Comparison of ENCODE assay signal across 9 mouse cellular contexts in genomic region chr5:137046324-137046718, GRCm38 (mm10). TPM values are rescaled to one million over a fixed set of nuclear protein-coding genes. Genes with fewer than 3 reads are reported as not detected.
DNase-seq lines count a peak whose midpoint lies in the region; ATAC-seq and TF ChIP-seq lines count a peak whose summit lies in the region.
"Had no signal": no experiment of that assay in that cellular context is flagged by ENCODE, and none has a peak within 500 bp of the region (broad histone marks: within the 10 kb centered on the region; RNA-seq: fewer than 3 reads in every experiment).

No protein-coding gene starts in this region.

- WGBS in embryonic facial prominence, embryonic 15.5 days = 26% methylated on average over 5 of the region's 5 CpGs
- WGBS in intestine, postnatal 0 days = 18% methylated on average over 5 of the region's 5 CpGs
- WGBS in neural tube, embryonic 15.5 days = 22% methylated on average over 5 of the region's 5 CpGs

- H3K27ac ChIP-seq in left cerebral cortex, adult 2 months = peak overlapping the region; percentile 81
- no peak overlapping the region for H3K27ac ChIP-seq in embryonic facial prominence, embryonic 15.5 days (replicated peaks)
- H3K27ac ChIP-seq in intestine, postnatal 0 days (ENCODE audit: low read depth, low read length) = no peak overlapping the region
- H3K27ac ChIP-seq in neural tube, embryonic 15.5 days (replicated peaks) = peak overlapping the region; percentile 76

- no peak for DNase-seq in left cerebral cortex, adult 2 months (ENCODE audit: extremely low spot score in 1 of 2, low spot score in 2 of 2)
- DNase-seq in left cerebral cortex, postnatal 14 days (ENCODE audit: low spot score in 2 of 2) = no peak
- DNase-seq in thymus, postnatal 36 days = no peak
- no peak for DNase-seq in gastrocnemius, postnatal 4 days (ENCODE audit: low spot score in 2 of 2)
- DNase-seq in layer of hippocampus, adult 9-11 months = no peak

- intact Hi-C loops in left cerebral cortex, adult 2 months (cut with DNase I) = no loop called here
- intact Hi-C loops in left cerebral cortex, postnatal 14 days (cut with DNase I) = no loop called here

- peaks cover 15% of the 10 kb centered on the region for H3K4me1 ChIP-seq in embryonic facial prominence, embryonic 15.5 days
- H3K4me1 ChIP-seq in intestine, postnatal 0 days (replicated peaks; ENCODE audit: control insufficient read depth, insufficient read depth, low read length) = 0 out of 2 replicates have a peak, but pooled peaks cover 5% of the 10 kb centered on the region
- peaks cover 23% of the 10 kb centered on the region for H3K4me1 ChIP-seq in neural tube, embryonic 15.5 days

- no peak for TF ChIP-seq CTCF in left cerebral cortex, adult 2 months (IDR thresholded peaks at IDR 0.05)
- TF ChIP-seq CTCF in intestine, postnatal 0 days (IDR thresholded peaks at IDR 0.05; ENCODE audit: low read depth) = no peak

- H3K27me3 ChIP-seq in embryonic facial prominence, embryonic 15.5 days = no peaks in the 10 kb centered on the region
- no peaks in the 10 kb centered on the region for H3K27me3 ChIP-seq in intestine, postnatal 0 days (replicated peaks; ENCODE audit: control insufficient read depth, insufficient read depth, low read length)
- no peaks in the 10 kb centered on the region for H3K27me3 ChIP-seq in neural tube, embryonic 15.5 days (replicated peaks)

- peak overlapping the region; percentile 73 for H3K4me2 ChIP-seq in embryonic facial prominence, embryonic 15.5 days (replicated peaks)
- peak overlapping the region; percentile 90 for H3K4me2 ChIP-seq in intestine, postnatal 0 days (replicated peaks; ENCODE audit: low read depth)
- peak overlapping the region; percentile 93 for H3K4me2 ChIP-seq in neural tube, embryonic 15.5 days

- peaks cover 14% of the 10 kb centered on the region for H3K36me3 ChIP-seq in embryonic facial prominence, embryonic 15.5 days
- H3K36me3 ChIP-seq in intestine, postnatal 0 days (ENCODE audit: control insufficient read depth, insufficient read depth) = peaks cover 13% of the 10 kb centered on the region
- H3K36me3 ChIP-seq in neural tube, embryonic 15.5 days = peaks cover 14% of the 10 kb centered on the region

- H3K9me3 ChIP-seq in embryonic facial prominence, embryonic 15.5 days (replicated peaks) = no peaks in the 10 kb centered on the region
- H3K9me3 ChIP-seq in intestine, postnatal 0 days (ENCODE audit: control insufficient read depth) = no peaks in the 10 kb centered on the region
- H3K9me3 ChIP-seq in neural tube, embryonic 15.5 days (replicated peaks) = no peaks in the 10 kb centered on the region

- H3K4me3 ChIP-seq in left cerebral cortex, adult 2 months = peak overlapping the region; percentile 69
- peak overlapping the region; percentile 72 for H3K4me3 ChIP-seq in embryonic facial prominence, embryonic 15.5 days (replicated peaks)
- H3K4me3 ChIP-seq in intestine, postnatal 0 days (ENCODE audit: low read depth, low read length) = peak overlapping the region; percentile 85
- peak overlapping the region; percentile 67 for H3K4me3 ChIP-seq in neural tube, embryonic 15.5 days (replicated peaks)

- ATAC-seq in embryonic facial prominence, embryonic 15.5 days (ENCODE audit: insufficient number of reproducible peaks, low FRiP score, low TSS enrichment, low read depth) = peak; percentile 1; the same call in 1 of the 2 replicates
- ATAC-seq in intestine, postnatal 0 days = no peak; the same call in 1 of the 2 replicates
- no peak; the same call in 1 of the 2 replicates for ATAC-seq in neural tube, embryonic 15.5 days (ENCODE audit: low FRiP score)

- no peak overlapping the region for H3K9ac ChIP-seq in embryonic facial prominence, embryonic 15.5 days
- no peak overlapping the region for H3K9ac ChIP-seq in intestine, postnatal 0 days (ENCODE audit: low read depth, low read length)
- H3K9ac ChIP-seq in neural tube, embryonic 15.5 days (replicated peaks) = no peak overlapping the region

RNA-seq across cellular contexts. Expression of gene Ap1s1, which starts 0.4 kb away (rescaled TPM):
- total RNA-seq in left cerebral cortex, adult 2 months (2021) = 100 to 1,000 TPM; 349 to 354 TPM
- 100 to 1,000 TPM; 235 to 257 TPM for total RNA-seq in left cerebral cortex, postnatal 14 days (2021)
- 165 and 166 TPM in 2 replicates for polyA plus RNA-seq in embryonic facial prominence, embryonic 15.5 days (2015; fragmentation: Nextera tagmentation; extraction: Ambion mirVana)
- 229 and 232 TPM in 2 replicates for polyA plus RNA-seq in intestine, postnatal 0 days (2015; fragmentation: Nextera tagmentation; extraction: Ambion mirVana)
- polyA plus RNA-seq in neural tube, embryonic 15.5 days (2015; fragmentation: Nextera tagmentation; extraction: Ambion mirVana) = 209 and 222 TPM in 2 replicates
- 10 to 100 TPM; 67.3 to 68.0 TPM for total RNA-seq in gastrocnemius, postnatal 4 days (2021)

RNA-seq across cellular contexts. Expression of gene Vgf, which starts 20.1 kb away (rescaled TPM):
- total RNA-seq in left cerebral cortex, adult 2 months (2021) = 100 to 1,000 TPM; 433 to 446 TPM
- 100 to 1,000 TPM; 278 to 317 TPM for total RNA-seq in left cerebral cortex, postnatal 14 days (2021)
- 0.08 and 0.11 TPM in 2 replicates for polyA plus RNA-seq in embryonic facial prominence, embryonic 15.5 days (2015; fragmentation: Nextera tagmentation; extraction: Ambion mirVana)
- polyA plus RNA-seq in intestine, postnatal 0 days (2015; fragmentation: Nextera tagmentation; extraction: Ambion mirVana) = 1.3 and 1.6 TPM in 2 replicates
- 12.3 and 14.0 TPM in 2 replicates for polyA plus RNA-seq in neural tube, embryonic 15.5 days (2015; fragmentation: Nextera tagmentation; extraction: Ambion mirVana)
- not detected for total RNA-seq in gastrocnemius, postnatal 4 days (2021)
- total RNA-seq: granulocyte monocyte progenitor cell, adult 5-6 weeks had no signal

RNA-seq across cellular contexts. Expression of gene Serpine1, which starts 25.7 kb away (rescaled TPM):
- total RNA-seq in left cerebral cortex, adult 2 months (2021) = 1 to 10 TPM in 1 of 2 experiments, under 1 TPM in 1; 0.91 to 1.1 TPM
- total RNA-seq in left cerebral cortex, postnatal 14 days (2021) = 1 to 10 TPM in 1 of 2 experiments, under 1 TPM in 1; 0.76 to 1.3 TPM
- polyA plus RNA-seq in embryonic facial prominence, embryonic 15.5 days (2015; fragmentation: Nextera tagmentation; extraction: Ambion mirVana) = 0.38 and 0.51 TPM in 2 replicates
- polyA plus RNA-seq in intestine, postnatal 0 days (2015; fragmentation: Nextera tagmentation; extraction: Ambion mirVana) = 0.20 and 0.22 TPM in 2 replicates
- 0.23 and 0.26 TPM in 2 replicates for polyA plus RNA-seq in neural tube, embryonic 15.5 days (2015; fragmentation: Nextera tagmentation; extraction: Ambion mirVana)
- total RNA-seq in gastrocnemius, postnatal 4 days (2021) = 1 to 10 TPM; 3.6 to 4.9 TPM
- total RNA-seq: granulocyte monocyte progenitor cell, adult 5-6 weeks had no signal

RNA-seq across cellular contexts. Expression of gene Znhit1, which starts 58.5 kb away (rescaled TPM):
- 10 to 100 TPM; 82.0 to 91.0 TPM for total RNA-seq in left cerebral cortex, adult 2 months (2021)
- 10 to 100 TPM; 79.0 to 82.7 TPM for total RNA-seq in left cerebral cortex, postnatal 14 days (2021)
- polyA plus RNA-seq in embryonic facial prominence, embryonic 15.5 days (2015; fragmentation: Nextera tagmentation; extraction: Ambion mirVana) = 111 and 120 TPM in 2 replicates
- 84.6 and 91.1 TPM in 2 replicates for polyA plus RNA-seq in intestine, postnatal 0 days (2015; fragmentation: Nextera tagmentation; extraction: Ambion mirVana)
- polyA plus RNA-seq in neural tube, embryonic 15.5 days (2015; fragmentation: Nextera tagmentation; extraction: Ambion mirVana) = 126 and 137 TPM in 2 replicates
- 10 to 100 TPM; 40.4 to 45.4 TPM for total RNA-seq in gastrocnemius, postnatal 4 days (2021)

RNA-seq across cellular contexts. Expression of gene Plod3, which starts 59.5 kb away (rescaled TPM):
- 10 to 100 TPM; 38.7 to 39.1 TPM for total RNA-seq in left cerebral cortex, adult 2 months (2021)
- total RNA-seq in left cerebral cortex, postnatal 14 days (2021) = 10 to 100 TPM; 32.2 to 36.5 TPM
- polyA plus RNA-seq in embryonic facial prominence, embryonic 15.5 days (2015; fragmentation: Nextera tagmentation; extraction: Ambion mirVana) = 55.5 and 60.6 TPM in 2 replicates
- 11.1 and 11.8 TPM in 2 replicates for polyA plus RNA-seq in intestine, postnatal 0 days (2015; fragmentation: Nextera tagmentation; extraction: Ambion mirVana)
- polyA plus RNA-seq in neural tube, embryonic 15.5 days (2015; fragmentation: Nextera tagmentation; extraction: Ambion mirVana) = 36.4 and 39.0 TPM in 2 replicates
- 10 to 100 TPM; 40.9 to 46.4 TPM for total RNA-seq in gastrocnemius, postnatal 4 days (2021)

Comparison
In these comparisons a context has a peak if more than half of its experiments do, and no peak if none do; other contexts are left out.
1. H3K27ac ChIP-seq: peak in left cerebral cortex, adult 2 months (single experiment) and neural tube, embryonic 15.5 days (single experiment); none in embryonic facial prominence, embryonic 15.5 days (single experiment) and intestine, postnatal 0 days (single experiment).
2. RNA of gene Vgf, which starts 20.1 kb away (total RNA-seq): 433 to 446 TPM in left cerebral cortex, adult 2 months and 278 to 317 TPM in left cerebral cortex, postnatal 14 days; not detected in gastrocnemius, postnatal 4 days; every median in the first group is over 100 times any median in the second.
3. Peak in every context shown above with its lines, with median percentiles within 50 percentile points of each other: H3K4me3 ChIP-seq and H3K4me2 ChIP-seq.